Mouse (Mus musculus): Measurements from ENCODE around the gene Coq10b.

DNA sequence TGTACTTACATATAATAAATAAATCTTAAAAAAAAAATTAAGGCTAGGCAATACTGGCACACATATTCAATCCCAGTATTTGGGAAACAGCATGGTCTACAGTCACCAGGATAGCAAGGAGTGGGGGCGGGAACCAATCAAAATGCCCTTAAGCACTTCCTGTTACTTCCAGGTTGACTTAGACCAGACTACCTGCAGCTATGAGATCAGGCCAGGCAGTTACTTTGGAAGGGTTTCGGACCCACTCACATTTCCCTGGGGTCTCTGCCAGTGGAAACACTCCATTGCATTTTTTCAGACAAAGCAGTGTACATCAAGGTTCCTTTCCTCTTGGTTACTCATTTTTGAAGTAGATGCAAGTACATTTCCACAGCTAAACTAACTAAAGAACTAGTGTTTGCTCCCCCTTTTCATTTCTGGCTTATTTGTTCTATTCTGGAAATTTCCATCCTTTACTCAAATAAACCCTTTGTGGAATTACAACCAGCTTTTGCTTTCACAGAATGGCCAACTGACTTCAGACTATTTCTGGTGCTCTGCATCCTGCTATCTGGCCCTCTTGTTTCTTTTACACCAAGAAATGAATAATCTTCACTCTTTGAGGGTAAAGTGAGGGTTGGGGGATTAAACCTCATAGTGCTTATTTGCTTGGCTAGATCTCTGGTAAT, 24.4 kb downstream of the Coq10b start:
- TF ChIP-seq GATA1 (IDR thresholded peaks at IDR 0.05; ENCODE audit: borderline replicate concordance, low read length) (no peak), FLI1 (IDR thresholded peaks at IDR 0.05; ENCODE audit: low read length) (no peak)
